Mouse (Mus musculus) brain, embryonic 14.5 days (tissue): ENCODE data around the gene Ddo. TPM values are rescaled to one million over a fixed set of nuclear protein-coding genes. Genes with fewer than 3 reads are reported as not detected.
A peak's percentile ranks its signal among the peaks of the same experiment; 100 is the strongest.

ENCODE experiments used
- DNase-seq: peaks from one replicate; pipeline ENCODE4 v3.0.0-alpha.2; 2011; ENCODE audit warnings: low read depth
- CTCF ChIP-seq: fragments of 200-500 bp; IDR thresholded peaks from 2 replicates; pipeline ENCODE4 v1.5.1; 2012; ENCODE audit warnings: inconsistent platforms, mild to moderate bottlenecking, moderate library complexity, borderline replicate concordance; ENCODE audit not compliant: insufficient read depth, insufficient read length; ENCODE audit errors: extremely low read depth
- POLR2A ChIP-seq: fragments of 200-500 bp; IDR thresholded peaks from 2 replicates; pipeline ENCODE4 v1.6.1; 2012; ENCODE audit warnings: mild to moderate bottlenecking, inconsistent platforms, borderline replicate concordance; ENCODE audit not compliant: poor library complexity, insufficient read depth, insufficient read length, severe bottlenecking; ENCODE audit errors: extremely low read depth
- polyA plus RNA-seq: library from polyadenylated mRNA; depleted of rRNA; stranded (reverse); fragments of >200 nt; gene quantifications from 2 replicates; pipeline ENCODE4 v1.2.3, GENCODE M21; 2012

The Ddo gene
- polyA plus RNA-seq, 1 experiment: 0.83 TPM

GRCm38 (mm10) chr10:40698652-40699051 is 68.8 kb downstream of the Ddo start:
- no peak for DNase-seq
- TF ChIP-seq CTCF: no peak
- no peak for TF ChIP-seq POLR2A

GRCm38 (mm10) chr10:40711127-40711526 is 81.3 kb downstream of the Ddo start:
- no peak for DNase-seq

GRCm38 (mm10) chr10:40713018-40713608 is 83.3 kb downstream of the Ddo start:
- DNase-seq: no peak
- TF ChIP-seq CTCF (no peak), POLR2A (no peak)

More at GRCm38 (mm10) chr10:40711127-40711526, 81.3 kb downstream of the Ddo start:
- TF ChIP-seq CTCF: no peak
- no peak for TF ChIP-seq POLR2A

- DNase-seq: no peak
- TF ChIP-seq POLR2A: no peak
- TF ChIP-seq CTCF: no peak
These were observed 84.0 kb downstream of the Ddo start for GRCm38 (mm10) chr10:40713829-40714228.

- TF ChIP-seq CTCF: no peak
- TF ChIP-seq POLR2A: no peak
- no peak for DNase-seq
These were observed 85.3 kb downstream of the Ddo start for GRCm38 (mm10) chr10:40715151-40715550.

- no peak for DNase-seq
- no peak for TF ChIP-seq POLR2A
- TF ChIP-seq CTCF: no peak
These were observed 86.5 kb downstream of the Ddo start for GRCm38 (mm10) chr10:40716296-40716695.

GRCm38 (mm10) chr10:40716713-40717112 is 86.9 kb downstream of the Ddo start:
- no peak for DNase-seq
- TF ChIP-seq POLR2A: no peak
- no peak for TF ChIP-seq CTCF

GRCm38 (mm10) chr10:40718362-40718761 is 88.6 kb downstream of the Ddo start:
- TF ChIP-seq POLR2A (no peak), CTCF (no peak)
- no peak for DNase-seq

- TF ChIP-seq POLR2A (no peak), CTCF (no peak)
- peak; percentile 35 for DNase-seq
These were observed 89.3 kb downstream of the Ddo start for GRCm38 (mm10) chr10:40719062-40719461.

GRCm38 (mm10) chr10:40720883-40721282 is 91.1 kb downstream of the Ddo start:
- no peak for TF ChIP-seq CTCF
- TF ChIP-seq POLR2A: no peak
- no peak for DNase-seq

- peak; percentile 42 for DNase-seq
- TF ChIP-seq CTCF (no peak), POLR2A (no peak)
These were observed 94.5 kb downstream of the Ddo start for GRCm38 (mm10) chr10:40724342-40724741.

GRCm38 (mm10) chr10:40725066-40725465 is 95.3 kb downstream of the Ddo start:
- DNase-seq: peak; percentile 53
- TF ChIP-seq CTCF (peak; percentile 27; the same call in 1 of the 2 replicates), POLR2A (no peak)
